Mouse (Mus musculus) T-helper 1 cell (primary cell): ENCODE measurements around the gene Fkbp15.
"Not testable (repeated sequence)": the region's sequence is repeated elsewhere in the genome, so short reads cannot be mapped to it uniquely, and the experiment has no call there.

Experiments
- in situ Hi-C: fragments of 300-600 bp; cut with MboI, MseI; formaldehyde crosslinking; loops from one replicate; pipeline ENCODE4 v1.15.1; 2025; ENCODE audit warnings: high pct_unique_total_duplicates

The Fkbp15 gene

DNA sequence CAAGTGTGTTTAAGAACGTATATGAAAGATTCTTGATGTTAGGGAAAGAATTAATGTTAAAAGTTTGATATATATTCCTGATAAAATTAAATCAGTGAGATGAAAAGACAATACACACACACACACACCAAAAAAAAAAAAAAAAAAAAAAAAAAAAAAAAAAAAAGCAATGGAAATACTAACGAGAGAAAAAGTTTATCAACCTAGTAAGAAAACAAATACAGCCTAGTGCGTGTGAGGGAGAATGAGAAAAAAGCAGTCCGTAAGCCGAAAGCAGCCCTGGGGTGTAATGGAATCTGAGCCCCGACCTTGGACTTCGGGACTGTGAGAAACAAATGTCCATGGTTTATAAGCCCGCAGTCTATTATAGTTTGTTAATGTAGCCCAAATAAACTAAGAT lies 74.8 kb downstream of the Fkbp15 start:
- in situ Hi-C loops, result no loop called here

DNA sequence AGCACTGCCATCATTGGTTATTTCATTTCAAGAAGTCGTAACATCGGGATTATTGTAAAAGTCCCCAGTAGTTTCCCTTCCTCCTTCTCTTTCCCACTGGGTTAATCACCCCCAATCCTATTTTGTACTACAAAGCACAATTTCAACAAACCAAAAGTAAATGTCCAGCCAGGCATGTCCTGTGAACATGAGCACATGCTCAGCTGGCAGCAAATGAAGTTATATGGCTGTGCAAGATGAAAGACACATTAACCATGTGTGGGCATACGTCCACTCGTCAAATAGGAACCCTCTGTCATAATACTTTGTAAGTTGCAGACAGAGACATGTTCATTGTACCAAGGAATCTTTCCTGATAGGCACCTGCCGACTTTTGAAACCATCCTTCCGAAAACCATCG lies 77.4 kb downstream of the Fkbp15 start:
- in situ Hi-C loops, result no loop called here

- in situ Hi-C loops, result no loop called here
Observed at GRCm38 (mm10) chr4:62281319-62281718, 79.0 kb downstream of the Fkbp15 start.

GRCm38 (mm10) chr4:62278081-62278480 lies 82.3 kb downstream of the Fkbp15 start:
- in situ Hi-C loops, result no loop called here

- in situ Hi-C loops, result no loop called here
Observed at GRCm38 (mm10) chr4:62277222-62277621, 83.1 kb downstream of the Fkbp15 start.

DNA sequence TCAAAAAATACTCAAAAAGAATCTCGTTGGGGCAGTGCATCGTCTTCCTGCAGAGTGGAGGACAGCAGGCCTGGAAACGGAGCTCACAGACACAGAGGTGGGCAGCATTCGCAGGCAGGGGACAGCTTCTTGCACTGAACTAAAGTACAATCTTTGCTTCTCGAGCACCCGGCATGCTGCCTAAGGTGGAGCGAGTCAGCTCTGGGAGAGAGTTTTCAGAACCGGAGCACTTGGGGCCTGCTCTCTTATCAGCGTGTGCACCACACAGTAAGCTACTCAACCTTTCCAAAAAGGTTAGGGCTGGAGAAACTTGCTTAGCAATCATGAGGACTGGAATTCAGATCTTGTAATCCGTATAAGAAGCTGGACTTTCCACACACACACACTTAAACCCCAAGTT lies 83.7 kb downstream of the Fkbp15 start:
- in situ Hi-C loops, result no loop called here

GRCm38 (mm10) chr4:62274841-62275536 lies 85.4 kb downstream of the Fkbp15 start:
- in situ Hi-C loops, result no loop called here

DNA sequence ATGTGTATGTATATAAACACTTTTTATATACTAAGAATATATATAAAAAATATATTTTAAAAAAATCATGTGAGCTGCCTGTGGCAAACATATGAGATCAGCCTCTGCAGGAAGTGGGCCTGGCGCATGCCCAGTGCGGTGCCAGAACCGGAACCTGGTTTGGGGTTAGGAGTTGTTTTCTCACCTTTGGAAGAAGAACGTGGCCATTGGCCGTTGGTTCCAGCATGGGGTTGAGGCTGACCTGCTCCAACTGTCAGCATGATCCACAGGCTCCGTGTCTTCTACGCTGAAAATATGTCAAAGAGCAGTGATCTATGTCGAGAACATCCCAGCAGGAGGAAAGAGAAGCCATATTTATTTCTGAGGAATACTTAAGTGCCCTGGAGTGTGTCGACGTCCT lies 86.4 kb downstream of the Fkbp15 start:
- in situ Hi-C loops, result no loop called here

- in situ Hi-C loops, result no loop called here
Observed at GRCm38 (mm10) chr4:62272696-62273095, 87.7 kb downstream of the Fkbp15 start.

DNA sequence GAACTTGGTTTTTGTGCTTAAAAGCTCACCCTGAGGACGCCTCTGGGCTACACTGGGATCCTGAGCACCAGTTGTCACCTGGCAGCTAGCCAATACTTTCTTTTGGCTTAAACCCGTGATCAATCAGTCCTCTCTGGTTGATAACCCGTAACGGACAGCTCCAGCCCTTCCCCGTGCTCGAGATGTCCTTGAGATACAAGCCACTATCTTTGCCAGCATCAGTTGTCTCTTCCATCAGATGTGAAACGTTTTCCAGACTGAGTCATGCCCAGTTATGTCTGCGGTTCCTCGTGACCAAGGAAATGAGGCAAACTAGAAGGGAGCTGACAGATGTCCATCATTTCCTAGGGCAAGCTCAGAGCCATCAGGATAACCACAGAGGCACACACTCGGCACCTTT lies 93.2 kb downstream of the Fkbp15 start:
- in situ Hi-C loops, result no loop called here

DNA sequence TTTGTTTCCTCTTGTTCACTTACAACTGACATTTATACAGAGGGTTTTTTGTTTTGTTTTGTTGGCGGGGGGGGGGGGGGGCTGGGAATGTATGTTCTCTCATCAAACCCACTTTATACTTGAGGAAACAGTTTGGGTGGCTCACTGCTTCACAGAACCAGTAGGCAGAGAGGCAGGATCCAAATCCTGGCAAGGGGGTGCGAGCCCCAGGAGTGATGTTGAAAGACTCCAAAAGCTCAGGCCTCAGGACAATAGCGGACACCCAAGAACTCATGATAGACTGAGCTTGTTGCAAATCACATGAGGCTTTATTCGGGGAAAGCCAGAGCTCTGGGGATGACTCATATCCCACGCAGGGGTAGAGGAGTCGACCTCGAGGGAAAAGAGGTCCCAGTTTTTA lies 94.3 kb downstream of the Fkbp15 start:
- in situ Hi-C loops, result not testable (repeated sequence)

GRCm38 (mm10) chr4:62265154-62265836 lies 95.1 kb downstream of the Fkbp15 start:
- in situ Hi-C loops, result no loop called here

- in situ Hi-C loops, result no loop called here
Observed at GRCm38 (mm10) chr4:62263133-62263844, 97.1 kb downstream of the Fkbp15 start.

DNA sequence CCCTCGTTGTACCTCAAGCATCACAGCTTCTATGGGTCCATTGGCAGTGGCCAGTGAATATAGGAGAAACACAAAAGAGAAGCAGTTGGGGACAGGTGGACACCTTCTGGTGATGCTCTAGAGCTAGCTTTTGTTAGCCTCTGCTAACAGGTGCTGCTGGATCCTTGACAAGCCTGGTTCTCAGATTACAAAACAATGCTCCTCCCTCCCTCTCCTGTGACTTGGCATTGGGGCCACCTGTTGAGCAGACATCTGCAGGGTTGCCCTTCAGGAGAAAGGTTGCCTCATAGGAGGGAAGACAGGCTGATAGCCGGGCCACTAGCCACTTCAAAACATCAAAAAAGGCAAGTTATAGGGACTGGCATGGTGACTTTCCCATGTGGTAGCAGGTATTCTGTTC lies 98.1 kb downstream of the Fkbp15 start, which contains the start of gene Slc31a2:
TSS of gene Slc31a2 (plus strand) at position 287 of the 400 bp plus-strand sequence.
- in situ Hi-C loops, result no loop called here

DNA sequence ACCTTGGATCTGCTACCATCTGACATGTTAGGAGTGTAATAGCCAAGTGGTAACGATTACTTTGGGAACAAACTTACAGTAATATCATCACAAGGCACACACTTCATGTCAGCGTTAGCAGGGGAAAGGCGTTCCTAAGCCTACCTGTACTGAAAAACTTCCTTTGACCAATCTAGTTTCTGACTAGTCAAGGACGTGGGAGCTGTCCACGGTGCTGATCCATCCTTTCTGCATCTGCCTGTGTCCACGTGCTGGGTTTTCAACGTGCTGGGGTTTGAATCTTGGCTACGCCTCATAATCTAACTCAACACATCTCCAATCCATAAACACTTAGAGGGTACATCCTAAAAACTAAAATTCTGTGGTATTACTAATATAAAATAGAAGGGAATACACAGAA lies 103.4 kb downstream of the Fkbp15 start:
- in situ Hi-C loops, result no loop called here

- in situ Hi-C loops, result no loop called here
Observed at GRCm38 (mm10) chr4:62254551-62254950, 105.8 kb downstream of the Fkbp15 start.

- in situ Hi-C loops, result no loop called here
Observed at GRCm38 (mm10) chr4:62251776-62252175, 108.6 kb downstream of the Fkbp15 start.

DNA sequence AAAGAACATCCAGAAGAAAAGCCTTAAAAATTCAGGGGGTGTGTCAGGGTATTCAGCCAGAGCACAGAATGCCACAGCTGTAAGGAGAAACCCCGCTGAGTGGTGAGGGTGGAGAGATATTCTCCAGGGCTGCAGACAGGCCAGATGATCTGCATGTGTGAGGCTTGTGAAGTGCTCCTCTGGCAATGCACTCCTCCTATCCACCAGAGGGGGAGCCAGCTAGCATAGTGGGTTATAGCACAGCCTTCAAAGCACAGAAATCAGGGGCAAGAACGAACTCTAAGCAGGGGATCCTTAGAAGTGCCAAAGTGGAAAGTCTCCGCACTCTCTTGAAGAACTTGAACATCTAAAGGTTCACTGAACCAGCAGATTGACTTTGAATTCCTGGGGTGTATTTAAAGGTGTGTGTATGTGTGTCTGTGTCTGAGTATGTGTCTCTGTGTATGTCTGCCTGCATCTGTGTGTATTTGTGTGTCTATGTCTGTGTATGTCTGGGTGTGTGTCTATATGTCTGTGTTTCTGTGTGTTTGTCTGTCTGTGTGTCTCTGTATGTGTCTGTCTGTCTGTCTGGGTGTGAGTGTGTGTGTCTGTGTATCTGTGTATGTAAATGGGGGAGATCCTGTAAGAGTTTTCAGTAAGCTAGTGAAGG lies 109.3 kb downstream of the Fkbp15 start:
- in situ Hi-C loops, result no loop called here
